Mouse (Mus musculus) lung, postnatal 0 days (tissue): ENCODE measurements at regions not wholly inside any gene's neighbourhood (a gene's known extent, or its start where the extent isn't known, plus 50 kb on each side); places are given as distances from the start of the nearest gene placed in this dataset.

Source experiments
- CTCF ChIP-seq: IDR thresholded peaks from 2 replicates; pipeline ENCODE4 v1.5.1; 2016; ENCODE audit warnings: antibody characterized with exemption, mild to moderate bottlenecking
- EP300 ChIP-seq: IDR thresholded peaks from 2 replicates; pipeline ENCODE4 v1.6.1; 2016; ENCODE audit warnings: antibody characterized with exemption, mild to moderate bottlenecking, control low read depth

DNA sequence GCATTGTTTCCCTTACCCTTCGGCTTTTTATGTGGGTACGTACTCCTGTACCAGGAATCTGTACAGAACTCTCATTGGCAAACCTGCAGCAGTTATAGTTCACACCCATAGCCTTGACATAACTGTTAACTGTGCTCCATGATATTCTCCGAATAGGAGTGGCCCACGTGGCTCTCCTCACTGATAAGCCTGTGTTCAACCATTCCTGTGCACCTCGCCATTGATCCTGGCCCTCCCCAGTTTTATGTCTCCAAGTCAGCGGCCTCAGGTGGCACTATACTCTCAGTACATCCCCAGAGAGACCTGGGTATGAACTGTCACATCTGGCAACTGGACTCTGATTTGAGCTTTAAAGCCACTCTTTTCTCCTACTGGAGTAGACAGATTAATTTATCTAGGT is 324.5 kb upstream of the Mtpn start:
- no peak for TF ChIP-seq CTCF
- TF ChIP-seq EP300: no peak
